Mouse (Mus musculus) CH12.LX (cell line): ENCODE results near the gene Sbf2.

Source experiments
- POLR2A ChIP-seq: IDR thresholded peaks from 2 replicates; pipeline ENCODE4 v1.6.1; 2011; ENCODE audit warnings: low read depth, mild to moderate bottlenecking, improper control_type of control experiment, low read length
- SIN3A ChIP-seq: IDR thresholded peaks from 2 replicates; pipeline ENCODE4 v1.6.1; 2012; ENCODE audit warnings: low read length, improper control_type of control experiment, inconsistent platforms

GRCm38 (mm10) chr7:110317412-110317811 is 297.3 kb downstream of the Sbf2 start:
- no peak for TF ChIP-seq POLR2A
- no peak for TF ChIP-seq SIN3A
